Mouse (Mus musculus): ENCODE measurements at regions not wholly inside any gene's neighbourhood (a gene's known extent, or its start where the extent isn't known, plus 50 kb on each side); places are given as distances from the start of the nearest gene placed in this dataset.
"Not testable (repeated sequence)": the region's sequence is repeated elsewhere in the genome, so short reads cannot be mapped to it uniquely, and the experiment has no call there.

GRCm38 (mm10) chr3:16533643-16534042, 527.4 kb upstream of the Gm5150 start:
- no peak for DNase-seq (ENCODE audit: low read depth)

- not testable (repeated sequence) for DNase-seq (ENCODE audit: low read depth)
Measured at GRCm38 (mm10) chr3:16527511-16527910, 521.3 kb upstream of the Gm5150 start.

- not testable (repeated sequence) for DNase-seq (ENCODE audit: low read depth)
Measured at GRCm38 (mm10) chr3:16488431-16488830, 482.2 kb upstream of the Gm5150 start.

GRCm38 (mm10) chr3:16482750-16483149, 476.5 kb upstream of the Gm5150 start:
- DNase-seq (ENCODE audit: low read depth): no peak

GRCm38 (mm10) chr3:16471360-16471759, 465.1 kb upstream of the Gm5150 start:
- DNase-seq (ENCODE audit: low read depth): no peak

- peak; percentile 50 for DNase-seq (ENCODE audit: low read depth)
Measured at GRCm38 (mm10) chr3:16466388-16466787, 460.2 kb upstream of the Gm5150 start.

GRCm38 (mm10) chr3:16465357-16465756, 459.1 kb upstream of the Gm5150 start:
- no peak for DNase-seq (ENCODE audit: low read depth)

- DNase-seq (ENCODE audit: low read depth): no peak
Measured at GRCm38 (mm10) chr3:16464301-16464700, 458.1 kb upstream of the Gm5150 start.

GRCm38 (mm10) chr3:16433033-16433432, 426.8 kb upstream of the Gm5150 start:
- DNase-seq (ENCODE audit: low read depth): no peak

- DNase-seq (ENCODE audit: low read depth): no peak
Measured at GRCm38 (mm10) chr3:16431819-16432115, 425.5 kb upstream of the Gm5150 start.

- DNase-seq (ENCODE audit: low read depth): no peak
Measured at GRCm38 (mm10) chr3:16431082-16431818, 425.0 kb upstream of the Gm5150 start.
